Mouse (Mus musculus) bone marrow macrophage, adult 2 months (primary cell): ENCODE results near the gene Tgfbr3.

Source experiments
- CTCF ChIP-seq: IDR thresholded peaks from 2 replicates; pipeline ENCODE4 v1.5.1; 2012; ENCODE audit warnings: low read depth, mild to moderate bottlenecking, low read length, moderate library complexity
- POLR2A ChIP-seq: IDR thresholded peaks from 2 replicates; pipeline ENCODE4 v1.6.1; 2012; ENCODE audit warnings: mild to moderate bottlenecking, low read depth, low read length, borderline replicate concordance

DNA sequence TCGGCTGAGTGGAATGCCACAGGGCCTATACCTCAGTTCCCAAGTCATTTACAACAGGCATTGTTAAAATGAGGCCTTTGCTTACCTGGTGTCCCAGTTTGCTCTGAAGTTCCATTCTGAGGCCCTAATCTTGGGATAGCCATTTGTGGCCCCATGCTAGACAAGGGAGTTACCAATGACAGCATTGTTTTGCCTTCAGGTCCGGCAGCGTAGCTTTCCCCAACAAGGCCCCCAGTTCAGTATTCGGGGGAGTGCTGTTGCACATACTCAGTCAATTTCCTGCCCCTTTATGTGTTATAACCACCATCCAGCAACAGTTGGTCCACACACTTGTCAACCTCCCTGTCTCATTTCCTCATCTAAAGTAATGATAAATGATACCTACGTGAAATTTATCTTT is 124.2 kb downstream of the Tgfbr3 start:
- TF ChIP-seq POLR2A: no peak
- no peak for TF ChIP-seq CTCF
